Mouse (Mus musculus): ENCODE results near the gene Fam163b.

Fam163b gene

GRCm38 (mm10) chr2:27141950-27142693 is at the start of gene Fam163b:
Fam163b (minus strand) TSS chr2:27142491.
- no peak for DNase-seq (ENCODE audit: low read depth, low spot score)

- no peak for DNase-seq (ENCODE audit: low read depth, low spot score)
These were observed 47.7 kb upstream of the Fam163b start for GRCm38 (mm10) chr2:27189994-27190393.

- no peak for DNase-seq (ENCODE audit: low read depth, low spot score)
These were observed 45.2 kb upstream of the Fam163b start for GRCm38 (mm10) chr2:27187531-27187930.

- peak; percentile 80 for DNase-seq (ENCODE audit: low read depth, low spot score)
These were observed 41.4 kb upstream of the Fam163b start for GRCm38 (mm10) chr2:27183734-27184133.

- DNase-seq (ENCODE audit: low read depth, low spot score): no peak
These were observed 39.6 kb upstream of the Fam163b start for GRCm38 (mm10) chr2:27181907-27182306.

GRCm38 (mm10) chr2:27179101-27179500 is 36.8 kb upstream of the Fam163b start:
- DNase-seq (ENCODE audit: low read depth, low spot score): peak; percentile 44

- peak; percentile 63 for DNase-seq (ENCODE audit: low read depth, low spot score)
These were observed 33.5 kb upstream of the Fam163b start for GRCm38 (mm10) chr2:27175696-27176267.

- DNase-seq (ENCODE audit: low read depth, low spot score): no peak
These were observed 32.0 kb upstream of the Fam163b start for GRCm38 (mm10) chr2:27174242-27174641.

- peak; percentile 86 for DNase-seq (ENCODE audit: low read depth, low spot score)
These were observed 24.7 kb upstream of the Fam163b start for GRCm38 (mm10) chr2:27166999-27167398.

GRCm38 (mm10) chr2:27166074-27166473 is 23.8 kb upstream of the Fam163b start:
- DNase-seq (ENCODE audit: low read depth, low spot score): no peak

GRCm38 (mm10) chr2:27164796-27165590 is 22.7 kb upstream of the Fam163b start, which contains the start of gene Dbh:
Dbh (plus strand) TSS chr2:27165233.
- DNase-seq (ENCODE audit: low read depth, low spot score): no peak

GRCm38 (mm10) chr2:27163851-27164250 is 21.6 kb upstream of the Fam163b start:
- DNase-seq (ENCODE audit: low read depth, low spot score): no peak

- no peak for DNase-seq (ENCODE audit: low read depth, low spot score)
These were observed 20.4 kb upstream of the Fam163b start for GRCm38 (mm10) chr2:27162656-27163055.

- DNase-seq (ENCODE audit: low read depth, low spot score): no peak
These were observed 19.2 kb upstream of the Fam163b start for GRCm38 (mm10) chr2:27161526-27161925.

GRCm38 (mm10) chr2:27156596-27156995 is 14.3 kb upstream of the Fam163b start:
- DNase-seq (ENCODE audit: low read depth, low spot score): no peak

- DNase-seq (ENCODE audit: low read depth, low spot score): no peak
These were observed 12.3 kb upstream of the Fam163b start for GRCm38 (mm10) chr2:27154466-27155185.

- no peak for DNase-seq (ENCODE audit: low read depth, low spot score)
These were observed 7.2 kb upstream of the Fam163b start for GRCm38 (mm10) chr2:27149457-27149856.

GRCm38 (mm10) chr2:27146840-27147239 is 4.5 kb upstream of the Fam163b start:
- no peak for DNase-seq (ENCODE audit: low read depth, low spot score)

GRCm38 (mm10) chr2:27144957-27145356 is 2.7 kb upstream of the Fam163b start:
- DNase-seq (ENCODE audit: low read depth, low spot score): no peak

GRCm38 (mm10) chr2:27138356-27138755 is 3.9 kb downstream of the Fam163b start:
- DNase-seq (ENCODE audit: low read depth, low spot score): no peak

- no peak for DNase-seq (ENCODE audit: low read depth, low spot score)
These were observed 5.5 kb downstream of the Fam163b start for GRCm38 (mm10) chr2:27136789-27137188.

- DNase-seq (ENCODE audit: low read depth, low spot score): no peak
These were observed 6.0 kb downstream of the Fam163b start for GRCm38 (mm10) chr2:27136336-27136735.

All from 3T3-L1 (cell line).